Mouse (Mus musculus): ENCODE results near the gene Krtap3-2. TPM values are rescaled to one million over a fixed set of nuclear protein-coding genes. Genes with fewer than 3 reads are reported as not detected.

Gene Krtap3-2
- polyA plus RNA-seq, 1 experiment, result not detected

GRCm38 (mm10) chr11:99562580-99562979 is 5.9 kb upstream of the Krtap3-2 start:
- no peak for TF ChIP-seq CTCF (IDR thresholded peaks at IDR 0.05; ENCODE audit: borderline replicate concordance, extremely low read depth, insufficient read depth, insufficient read length)
- TF ChIP-seq POLR2A (IDR thresholded peaks at IDR 0.05; ENCODE audit: borderline replicate concordance, extremely low read depth, insufficient read depth, insufficient read length, poor library complexity, severe bottlenecking), result no peak
- DNase-seq (ENCODE audit: low read depth), result no peak

GRCm38 (mm10) chr11:99559366-99559765 is 2.7 kb upstream of the Krtap3-2 start, which contains the start of gene Gm11939:
Gene Gm11939, minus strand, starts transcription at chr11:99559466.
- no peak for TF ChIP-seq CTCF (IDR thresholded peaks at IDR 0.05; ENCODE audit: borderline replicate concordance, extremely low read depth, insufficient read depth, insufficient read length)
- no peak for DNase-seq (ENCODE audit: low read depth)

- TF ChIP-seq CTCF (IDR thresholded peaks at IDR 0.05; ENCODE audit: borderline replicate concordance, extremely low read depth, insufficient read depth, insufficient read length) (no peak), POLR2A (IDR thresholded peaks at IDR 0.05; ENCODE audit: borderline replicate concordance, extremely low read depth, insufficient read depth, insufficient read length, poor library complexity, severe bottlenecking) (no peak)
- DNase-seq (ENCODE audit: low read depth), result no peak
These were observed 1.5 kb upstream of the Krtap3-2 start for GRCm38 (mm10) chr11:99557976-99558745.

GRCm38 (mm10) chr11:99556195-99556594 is 458 bp downstream of the Krtap3-2 start:
- no peak for DNase-seq (ENCODE audit: low read depth)
- TF ChIP-seq CTCF (IDR thresholded peaks at IDR 0.05; ENCODE audit: borderline replicate concordance, extremely low read depth, insufficient read depth, insufficient read length) (no peak), POLR2A (IDR thresholded peaks at IDR 0.05; ENCODE audit: borderline replicate concordance, extremely low read depth, insufficient read depth, insufficient read length, poor library complexity, severe bottlenecking) (no peak)

GRCm38 (mm10) chr11:99550765-99551164 is 5.9 kb downstream of the Krtap3-2 start, which contains the start of gene Krtap3-3:
Gene Krtap3-3, minus strand, starts transcription at chr11:99550865.
- DNase-seq (ENCODE audit: low read depth), result peak; percentile 35

GRCm38 (mm10) chr11:99547892-99548291 is 8.8 kb downstream of the Krtap3-2 start:
- no peak for DNase-seq (ENCODE audit: low read depth)
- TF ChIP-seq POLR2A (IDR thresholded peaks at IDR 0.05; ENCODE audit: borderline replicate concordance, extremely low read depth, insufficient read depth, insufficient read length, poor library complexity, severe bottlenecking) (no peak), CTCF (IDR thresholded peaks at IDR 0.05; ENCODE audit: borderline replicate concordance, extremely low read depth, insufficient read depth, insufficient read length) (no peak)

More at GRCm38 (mm10) chr11:99550765-99551164, 5.9 kb downstream of the Krtap3-2 start, which contains the start of gene Krtap3-3:
- TF ChIP-seq CTCF (IDR thresholded peaks at IDR 0.05; ENCODE audit: borderline replicate concordance, extremely low read depth, insufficient read depth, insufficient read length), result no peak
- no peak for TF ChIP-seq POLR2A (IDR thresholded peaks at IDR 0.05; ENCODE audit: borderline replicate concordance, extremely low read depth, insufficient read depth, insufficient read length, poor library complexity, severe bottlenecking)

- TF ChIP-seq POLR2A (IDR thresholded peaks at IDR 0.05; ENCODE audit: borderline replicate concordance, extremely low read depth, insufficient read depth, insufficient read length, poor library complexity, severe bottlenecking) (no peak), CTCF (IDR thresholded peaks at IDR 0.05; ENCODE audit: borderline replicate concordance, extremely low read depth, insufficient read depth, insufficient read length) (no peak)
- peak; percentile 69 for DNase-seq (ENCODE audit: low read depth)
These were observed 16.9 kb downstream of the Krtap3-2 start for GRCm38 (mm10) chr11:99539721-99540120.

GRCm38 (mm10) chr11:99521288-99521860 is 35.3 kb downstream of the Krtap3-2 start, which contains the start of gene Krt39:
Gene Krt39, minus strand, starts transcription at chr11:99521338.
- no peak for TF ChIP-seq POLR2A (IDR thresholded peaks at IDR 0.05; ENCODE audit: borderline replicate concordance, extremely low read depth, insufficient read depth, insufficient read length, poor library complexity, severe bottlenecking)
- no peak for TF ChIP-seq CTCF (IDR thresholded peaks at IDR 0.05; ENCODE audit: borderline replicate concordance, extremely low read depth, insufficient read depth, insufficient read length)
- no peak for DNase-seq (ENCODE audit: low read depth)

GRCm38 (mm10) chr11:99514098-99514497 is 42.6 kb downstream of the Krtap3-2 start:
- TF ChIP-seq CTCF (IDR thresholded peaks at IDR 0.05; ENCODE audit: borderline replicate concordance, extremely low read depth, insufficient read depth, insufficient read length), result no peak
- TF ChIP-seq POLR2A (IDR thresholded peaks at IDR 0.05; ENCODE audit: borderline replicate concordance, extremely low read depth, insufficient read depth, insufficient read length, poor library complexity, severe bottlenecking), result no peak
- no peak for DNase-seq (ENCODE audit: low read depth)

Other genes with a start within 250 kb of the Krtap3-2 start
- 0.04 and 0.05 TPM in 2 replicates for gene Krt25, start 233.9 kb downstream of the Krtap3-2 start, polyA plus RNA-seq (2012; rRNA removed)
- 0.06 and 0.08 TPM in 2 replicates for gene Krt26, start 218.9 kb downstream of the Krtap3-2 start, polyA plus RNA-seq (2012; rRNA removed)
- 0.05 TPM in 1 of 2 replicates, not detected in the other for gene Krt27, start 205.7 kb downstream of the Krtap3-2 start, polyA plus RNA-seq (2012; rRNA removed)
- 0.23 and 0.25 TPM in 2 replicates for gene Krt28, start 181.9 kb downstream of the Krtap3-2 start, polyA plus RNA-seq (2012; rRNA removed)
- gene Krt10, start 167.5 kb downstream of the Krtap3-2 start, polyA plus RNA-seq (2012; rRNA removed), result 11.9 and 20.0 TPM in 2 replicates
- gene Krt12, start 134.6 kb downstream of the Krtap3-2 start, polyA plus RNA-seq (2012; rRNA removed), result 0.04 and 0.05 TPM in 2 replicates
- gene Krt20, start 118.7 kb downstream of the Krtap3-2 start, polyA plus RNA-seq (2012; rRNA removed), result 0.14 TPM in 1 of 2 replicates, not detected in the other
- gene Krt23, start 63.7 kb downstream of the Krtap3-2 start, polyA plus RNA-seq (2012; rRNA removed), result 0.08 TPM in 1 of 2 replicates, not detected in the other
- not detected in 2 replicates for gene Krt39, start 35.5 kb downstream of the Krtap3-2 start, polyA plus RNA-seq (2012; rRNA removed)
- gene Krt40, start 13.7 kb downstream of the Krtap3-2 start, polyA plus RNA-seq (2012; rRNA removed), result not detected in 2 replicates
- gene Krtap3-3, start 6.0 kb downstream of the Krtap3-2 start, polyA plus RNA-seq (2012; rRNA removed), result not detected in 2 replicates
- gene Gm11939, start 2.6 kb upstream of the Krtap3-2 start, polyA plus RNA-seq (2012; rRNA removed), result not detected in 2 replicates
- not detected in 2 replicates for gene Krtap3-1, start 9.8 kb upstream of the Krtap3-2 start, polyA plus RNA-seq (2012; rRNA removed)
- gene Krtap1-5, start 24.2 kb upstream of the Krtap3-2 start, polyA plus RNA-seq (2012; rRNA removed), result not detected in 2 replicates
- gene Krtap1-4, start 26.8 kb upstream of the Krtap3-2 start, polyA plus RNA-seq (2012; rRNA removed), result not detected in 2 replicates
- gene Krtap1-3, start 34.5 kb upstream of the Krtap3-2 start, polyA plus RNA-seq (2012; rRNA removed), result not detected in 2 replicates
- gene Krtap9-3, start 41.3 kb upstream of the Krtap3-2 start, polyA plus RNA-seq (2012; rRNA removed), result not detected in 2 replicates
- not detected in 2 replicates for gene Gm11938, start 46.5 kb upstream of the Krtap3-2 start, polyA plus RNA-seq (2012; rRNA removed)
- gene Gm11937, start 53.3 kb upstream of the Krtap3-2 start, polyA plus RNA-seq (2012; rRNA removed), result not detected in 2 replicates
- gene Krtap2-4, start 58.0 kb upstream of the Krtap3-2 start, polyA plus RNA-seq (2012; rRNA removed), result not detected in 2 replicates
- gene Gm11562, start 63.6 kb upstream of the Krtap3-2 start, polyA plus RNA-seq (2012; rRNA removed), result not detected in 2 replicates
- not detected in 2 replicates for gene Krtap4-1, start 71.4 kb upstream of the Krtap3-2 start, polyA plus RNA-seq (2012; rRNA removed)
- gene Krtap4-2, start 78.2 kb upstream of the Krtap3-2 start, polyA plus RNA-seq (2012; rRNA removed), result not detected in 2 replicates
- gene Krtap4-7, start 87.2 kb upstream of the Krtap3-2 start, polyA plus RNA-seq (2012; rRNA removed), result not detected in 2 replicates
- gene Gm11555, start 93.4 kb upstream of the Krtap3-2 start, polyA plus RNA-seq (2012; rRNA removed), result not detected in 2 replicates
- gene Gm11563, start 102.1 kb upstream of the Krtap3-2 start, polyA plus RNA-seq (2012; rRNA removed), result not detected in 2 replicates
- not detected in 2 replicates for gene Krtap4-6, start 109.1 kb upstream of the Krtap3-2 start, polyA plus RNA-seq (2012; rRNA removed)
- gene Gm14190, start 133.9 kb upstream of the Krtap3-2 start, polyA plus RNA-seq (2012; rRNA removed), result not detected in 2 replicates
- not detected in 2 replicates for gene Gm14180, start 177.4 kb upstream of the Krtap3-2 start, polyA plus RNA-seq (2012; rRNA removed)
- gene Gm11595, start 216.1 kb upstream of the Krtap3-2 start, polyA plus RNA-seq (2012; rRNA removed), result not detected in 2 replicates
- gene Krtap4-8, start 223.9 kb upstream of the Krtap3-2 start, polyA plus RNA-seq (2012; rRNA removed), result not detected in 2 replicates
- not detected in 2 replicates for gene Krtap4-9, start 228.3 kb upstream of the Krtap3-2 start, polyA plus RNA-seq (2012; rRNA removed)
- gene Gm11596, start 236.6 kb upstream of the Krtap3-2 start, polyA plus RNA-seq (2012; rRNA removed), result not detected in 2 replicates
- gene Gm11569, start 242.1 kb upstream of the Krtap3-2 start, polyA plus RNA-seq (2012; rRNA removed), result not detected in 2 replicates
- gene Gm11554, start 247.6 kb upstream of the Krtap3-2 start, polyA plus RNA-seq (2012; rRNA removed), result not detected in 2 replicates